Mouse (Mus musculus) heart, adult 11 months (tissue): Measurements from ENCODE around the gene Snrnp48.

ENCODE experiments used
- DNase-seq: peaks from one replicate; pipeline ENCODE4 v3.0.0; 2022

Snrnp48 gene

GRCm38 (mm10) chr13:38204702-38205482 lies at the start of gene Snrnp48:
Snrnp48 (plus strand) TSS chr13:38204938.
- DNase-seq = peak; percentile 99

- DNase-seq = no peak
These were observed 49.2 kb upstream of the Snrnp48 start for GRCm38 (mm10) chr13:38155523-38155922.

GRCm38 (mm10) chr13:38157635-38158034 lies 47.1 kb upstream of the Snrnp48 start:
- DNase-seq = no peak

- no peak for DNase-seq
These were observed 42.7 kb upstream of the Snrnp48 start for GRCm38 (mm10) chr13:38162002-38162401.

GRCm38 (mm10) chr13:38162668-38163067 lies 42.1 kb upstream of the Snrnp48 start:
- DNase-seq = peak; percentile 98

- peak; percentile 95 for DNase-seq
These were observed 39.8 kb upstream of the Snrnp48 start for GRCm38 (mm10) chr13:38164932-38165331.

- DNase-seq = peak; percentile 79
These were observed 37.7 kb upstream of the Snrnp48 start for GRCm38 (mm10) chr13:38167056-38167455.

- DNase-seq = peak; percentile 95
These were observed 34.0 kb upstream of the Snrnp48 start for GRCm38 (mm10) chr13:38170707-38171144.

- no peak for DNase-seq
These were observed 11.3 kb upstream of the Snrnp48 start for GRCm38 (mm10) chr13:38193406-38193805.

GRCm38 (mm10) chr13:38201413-38201812 lies 3.3 kb upstream of the Snrnp48 start:
- DNase-seq = peak; percentile 21

- DNase-seq = no peak
These were observed 567 bp upstream of the Snrnp48 start for GRCm38 (mm10) chr13:38204171-38204570.

- peak; percentile 54 for DNase-seq
These were observed 6.4 kb downstream of the Snrnp48 start for GRCm38 (mm10) chr13:38211122-38211521.

- peak; percentile 66 for DNase-seq
These were observed 13.9 kb downstream of the Snrnp48 start for GRCm38 (mm10) chr13:38218686-38219085.

- DNase-seq = peak; percentile 77
These were observed 15.6 kb downstream of the Snrnp48 start for GRCm38 (mm10) chr13:38220331-38220730.

GRCm38 (mm10) chr13:38230177-38230821 lies 25.6 kb downstream of the Snrnp48 start:
- peak; percentile 86 for DNase-seq

GRCm38 (mm10) chr13:38232411-38232810 lies 27.7 kb downstream of the Snrnp48 start:
- peak; percentile 75 for DNase-seq

- peak; percentile 89 for DNase-seq
These were observed 28.3 kb downstream of the Snrnp48 start for GRCm38 (mm10) chr13:38232856-38233625.

GRCm38 (mm10) chr13:38234651-38235050 lies 29.9 kb downstream of the Snrnp48 start:
- peak; percentile 74 for DNase-seq

- no peak for DNase-seq
These were observed 30.6 kb downstream of the Snrnp48 start for GRCm38 (mm10) chr13:38235370-38235769.

GRCm38 (mm10) chr13:38248151-38248550 lies 43.4 kb downstream of the Snrnp48 start:
- DNase-seq = peak; percentile 91

GRCm38 (mm10) chr13:38251226-38251625 lies 46.5 kb downstream of the Snrnp48 start:
- DNase-seq = peak; percentile 80

- DNase-seq = peak; percentile 97
These were observed 49.0 kb downstream of the Snrnp48 start for GRCm38 (mm10) chr13:38253696-38254095.

- no peak for DNase-seq
These were observed 54.2 kb downstream of the Snrnp48 start for GRCm38 (mm10) chr13:38258901-38259300.
